Mouse (Mus musculus) kidney, embryonic 15.5 days (tissue): ENCODE measurements around the gene Tbc1d23. TPM values are rescaled to one million over a fixed set of nuclear protein-coding genes. Genes with fewer than 3 reads are reported as not detected.
A peak's percentile ranks its signal among the peaks of the same experiment; 100 is the strongest.

ENCODE experiments used
- ATAC-seq: fragments of 200-750 bp; cut with Nextera tagmentation; replicated peaks from 2 replicates; pipeline ENCODE4 v1.8.0; 2017; ENCODE audit warnings: moderate TSS enrichment; ENCODE audit not compliant: low FRiP score
- H3K27ac ChIP-seq: fragments of 300-500 bp; sonication (generic); 2 replicates; pipeline ENCODE4 v1.5.1; 2015; ENCODE audit warnings: mild to moderate bottlenecking, inconsistent platforms
- H3K27me3 ChIP-seq: fragments of 300-500 bp; sonication (generic); 2 replicates; pipeline ENCODE4 v1.6.1; 2015; ENCODE audit warnings: inconsistent platforms
- H3K36me3 ChIP-seq: fragments of 300-500 bp; sonication (generic); 2 replicates; pipeline ENCODE4 v1.6.1; 2015; ENCODE audit warnings: inconsistent platforms
- H3K4me1 ChIP-seq: fragments of 300-500 bp; sonication (generic); 2 replicates; pipeline ENCODE4 v1.6.1; 2015; ENCODE audit warnings: inconsistent platforms
- H3K4me2 ChIP-seq: fragments of 300-500 bp; sonication (generic); 2 replicates; pipeline ENCODE4 v1.6.1; 2015; ENCODE audit warnings: moderate library complexity, mild to moderate bottlenecking, inconsistent platforms
- H3K4me3 ChIP-seq: fragments of 300-500 bp; sonication (generic); replicated peaks from 2 replicates; pipeline ENCODE4 v1.5.1; 2015; ENCODE audit warnings: mild to moderate bottlenecking, inconsistent platforms
- H3K9ac ChIP-seq: fragments of 300-500 bp; sonication (generic); 2 replicates; pipeline ENCODE4 v1.6.1; 2015; ENCODE audit warnings: mild to moderate bottlenecking, inconsistent platforms
- H3K9me3 ChIP-seq: fragments of 300-500 bp; sonication (generic); replicated peaks from 2 replicates; pipeline ENCODE4 v1.6.1; 2016; ENCODE audit warnings: inconsistent platforms
- WGBS: fragments of 180-500 bp; shearing (Covaris S2); methylation state at CpG from one replicate; pipeline ENCODE4 v1.1.7; 2015; ENCODE audit warnings: mixed read lengths; 5-methylcytosine and 5-hydroxymethylcytosine counted together
- polyA plus RNA-seq: library from polyadenylated mRNA; unstranded; fragments of >200 nt; fragmentation: Nextera tagmentation; extraction: Ambion mirVana; gene quantifications from 2 replicates; pipeline ENCODE4 v1.2.1, GENCODE M21; 2015

Tbc1d23 gene
- polyA plus RNA-seq, 1 experiment from 2014 or later: 25.6 TPM

- WGBS: 88% methylated on average over 6 of the region's 6 CpGs
- Histone ChIP-seq H3K4me2 (no peak overlapping the region), H3K4me3 (no peak overlapping the region), H3K27ac (no peak overlapping the region), H3K36me3 (peaks cover 52% of the 10 kb centered on the region), H3K9ac (no peak overlapping the region), H3K27me3 (no peaks in the 10 kb centered on the region), H3K4me1 (no peaks in the 10 kb centered on the region), H3K9me3 (no peaks in the 10 kb centered on the region)
- no peak for ATAC-seq
Observed at GRCm38 (mm10) chr16:57171570-57171969, 59.7 kb downstream of the Tbc1d23 start.

DNA sequence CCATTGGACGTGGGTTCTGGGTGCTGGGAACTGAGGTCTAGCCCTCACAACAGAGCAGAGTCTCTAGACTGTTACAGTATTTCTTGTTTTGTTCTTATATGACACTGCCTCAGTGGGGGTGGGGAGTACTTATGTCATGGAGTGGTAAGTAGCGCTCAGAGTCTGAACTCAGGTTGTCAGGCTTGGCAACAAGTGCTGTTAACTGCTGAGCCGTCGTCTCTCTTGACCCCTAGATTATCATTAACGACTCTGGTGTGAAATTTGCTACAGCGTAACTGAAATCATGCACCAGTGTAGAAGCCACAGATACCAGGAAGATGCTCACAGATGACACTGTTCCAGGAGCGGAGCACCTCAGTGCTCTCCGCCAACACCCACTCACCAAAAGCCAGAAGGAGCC lies 60.1 kb downstream of the Tbc1d23 start:
- Histone ChIP-seq H3K4me2 (no peak overlapping the region), H3K27me3 (no peaks in the 10 kb centered on the region), H3K9ac (no peak overlapping the region), H3K27ac (no peak overlapping the region), H3K36me3 (peaks cover 48% of the 10 kb centered on the region), H3K4me1 (peaks cover 3% of the 10 kb centered on the region; the same call in 1 of the 2 replicates), H3K4me3 (no peak overlapping the region), H3K9me3 (no peaks in the 10 kb centered on the region)
- 87% methylated on average over 8 of the region's 8 CpGs for whole genome bisulfite sequencing
- no peak for ATAC-seq

GRCm38 (mm10) chr16:57168236-57168635 lies 63.1 kb downstream of the Tbc1d23 start:
- Histone ChIP-seq H3K36me3 (peaks cover 37% of the 10 kb centered on the region), H3K9ac (no peak overlapping the region), H3K4me1 (peaks cover 8% of the 10 kb centered on the region; the same call in 1 of the 2 replicates), H3K4me2 (no peak overlapping the region), H3K27me3 (no peaks in the 10 kb centered on the region), H3K4me3 (no peak overlapping the region), H3K27ac (no peak overlapping the region), H3K9me3 (no peaks in the 10 kb centered on the region)
- 77% methylated on average over 4 of the region's 4 CpGs for WGBS
- no peak for ATAC-seq

- Histone ChIP-seq H3K27me3 (no peaks in the 10 kb centered on the region), H3K4me1 (peaks cover 8% of the 10 kb centered on the region; the same call in 1 of the 2 replicates), H3K9me3 (no peaks in the 10 kb centered on the region), H3K4me3 (peak overlapping the region; percentile 73), H3K9ac (peak overlapping the region; percentile 71), H3K4me2 (peak overlapping the region; percentile 60), H3K36me3 (peaks cover 38% of the 10 kb centered on the region), H3K27ac (peak overlapping the region; percentile 97; the same call in 1 of the 2 replicates)
- ATAC-seq: peak; percentile 44
- WGBS: 17% methylated on average over 5 of the region's 5 CpGs
Observed at GRCm38 (mm10) chr16:57167514-57167912, 63.8 kb downstream of the Tbc1d23 start.

- Histone ChIP-seq H3K9me3 (no peaks in the 10 kb centered on the region), H3K4me3 (peak within 1 kb of the TSS; percentile 73), H3K4me2 (peak within 1 kb of the TSS; percentile 60), H3K36me3 (peaks cover 37% of the 10 kb centered on the region), H3K4me1 (peaks cover 8% of the 10 kb centered on the region; the same call in 1 of the 2 replicates), H3K27ac (peak within 1 kb of the TSS; percentile 97), H3K9ac (peak within 1 kb of the TSS; percentile 71), H3K27me3 (no peaks in the 10 kb centered on the region)
- WGBS: under 1% methylated on average over 58 of the region's 58 CpGs
- peak; percentile 98 for ATAC-seq
Observed at GRCm38 (mm10) chr16:57166611-57167513, 64.4 kb downstream of the Tbc1d23 start, which contains the start of gene Nit2. Nit2 (minus strand) TSS chr16:57167341.

- no peak for ATAC-seq
- Histone ChIP-seq H3K36me3 (peaks cover 36% of the 10 kb centered on the region), H3K27ac (peak overlapping the region; percentile 97), H3K27me3 (no peaks in the 10 kb centered on the region), H3K4me3 (peak overlapping the region; percentile 73), H3K4me1 (peaks cover 8% of the 10 kb centered on the region; the same call in 1 of the 2 replicates), H3K9me3 (no peaks in the 10 kb centered on the region), H3K9ac (0 out of 2 replicates have a peak overlapping the region, but pooled peaks have one; percentile 71), H3K4me2 (peak overlapping the region; percentile 60)
- 81% methylated on average over 6 of the region's 6 CpGs for WGBS
Observed at GRCm38 (mm10) chr16:57166086-57166485, 65.2 kb downstream of the Tbc1d23 start.

- H3K9ac ChIP-seq: no peak overlapping the region
- H3K9me3 ChIP-seq: no peaks in the 10 kb centered on the region
- no peaks in the 10 kb centered on the region for H3K27me3 ChIP-seq
- H3K4me1 ChIP-seq: peaks cover 8% of the 10 kb centered on the region; the same call in 1 of the 2 replicates
- WGBS: 89% methylated on average over 5 of the region's 5 CpGs
- H3K27ac ChIP-seq: no peak overlapping the region
- H3K4me3 ChIP-seq: no peak overlapping the region
- H3K36me3 ChIP-seq: peaks cover 38% of the 10 kb centered on the region
- no peak for ATAC-seq
- no peak overlapping the region for H3K4me2 ChIP-seq
Observed at GRCm38 (mm10) chr16:57165157-57165556, 66.1 kb downstream of the Tbc1d23 start.

- no peak for ATAC-seq
- Histone ChIP-seq H3K27ac (no peak overlapping the region), H3K9ac (no peak overlapping the region), H3K27me3 (no peaks in the 10 kb centered on the region), H3K4me2 (no peak overlapping the region), H3K4me3 (no peak overlapping the region), H3K36me3 (peaks cover 44% of the 10 kb centered on the region), H3K4me1 (peaks cover 8% of the 10 kb centered on the region; the same call in 1 of the 2 replicates), H3K9me3 (no peaks in the 10 kb centered on the region)
- WGBS: 75% methylated on average over 1 of the region's 1 CpGs
Observed at GRCm38 (mm10) chr16:57163694-57164093, 67.6 kb downstream of the Tbc1d23 start.

DNA sequence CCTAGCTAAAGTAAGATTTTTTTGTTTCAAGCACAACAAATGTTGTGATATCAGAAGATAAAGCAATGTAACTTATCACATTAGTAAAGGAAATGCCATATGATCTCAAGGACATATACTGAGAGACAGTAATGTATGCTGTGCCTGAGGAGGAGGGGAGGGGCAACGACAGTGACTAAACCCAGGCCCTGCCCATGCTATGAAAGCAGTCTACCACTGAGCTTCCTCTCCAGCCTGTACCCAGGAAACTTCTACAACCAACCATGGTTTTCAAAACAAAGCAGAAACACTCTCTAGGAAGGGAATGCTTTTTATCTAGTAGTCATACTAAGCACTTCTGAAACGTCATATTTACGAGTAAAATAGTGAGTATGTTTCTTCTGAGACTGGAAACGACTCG lies 68.5 kb downstream of the Tbc1d23 start:
- no peak overlapping the region for H3K9ac ChIP-seq
- H3K4me1 ChIP-seq: peaks cover 8% of the 10 kb centered on the region; the same call in 1 of the 2 replicates
- no peak overlapping the region for H3K27ac ChIP-seq
- no peak overlapping the region for H3K4me2 ChIP-seq
- H3K9me3 ChIP-seq: no peaks in the 10 kb centered on the region
- 89% methylated on average over 5 of the region's 5 CpGs for WGBS
- no peak for ATAC-seq
- no peaks in the 10 kb centered on the region for H3K27me3 ChIP-seq
- H3K36me3 ChIP-seq: peaks cover 52% of the 10 kb centered on the region
- H3K4me3 ChIP-seq: no peak overlapping the region

DNA sequence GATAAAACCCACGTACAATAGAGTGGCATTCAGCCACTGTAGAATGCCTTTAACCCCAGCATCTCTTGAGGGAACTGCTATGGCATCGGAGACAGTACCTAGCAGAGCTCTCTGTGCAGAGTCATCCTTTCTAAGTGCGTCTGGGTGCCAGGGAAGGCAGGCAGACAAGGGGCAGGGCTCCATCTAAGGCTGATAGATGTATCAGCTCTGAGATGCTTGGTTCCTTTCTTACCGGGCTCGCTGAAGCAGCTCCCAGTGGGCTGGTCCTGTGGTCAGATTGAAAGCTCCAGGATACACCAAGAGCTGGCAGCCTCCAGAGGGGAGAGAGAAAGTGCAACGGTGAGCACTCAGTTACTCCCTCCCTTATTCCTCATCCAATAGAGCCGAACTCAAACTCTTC lies 71.5 kb downstream of the Tbc1d23 start:
- Histone ChIP-seq H3K9ac (no peak overlapping the region), H3K4me1 (no peaks in the 10 kb centered on the region), H3K27ac (no peak overlapping the region), H3K27me3 (no peaks in the 10 kb centered on the region), H3K9me3 (no peaks in the 10 kb centered on the region), H3K4me3 (no peak overlapping the region), H3K36me3 (peaks cover 77% of the 10 kb centered on the region), H3K4me2 (no peak overlapping the region)
- no peak for ATAC-seq
- WGBS: 74% methylated on average over 7 of the region's 7 CpGs

DNA sequence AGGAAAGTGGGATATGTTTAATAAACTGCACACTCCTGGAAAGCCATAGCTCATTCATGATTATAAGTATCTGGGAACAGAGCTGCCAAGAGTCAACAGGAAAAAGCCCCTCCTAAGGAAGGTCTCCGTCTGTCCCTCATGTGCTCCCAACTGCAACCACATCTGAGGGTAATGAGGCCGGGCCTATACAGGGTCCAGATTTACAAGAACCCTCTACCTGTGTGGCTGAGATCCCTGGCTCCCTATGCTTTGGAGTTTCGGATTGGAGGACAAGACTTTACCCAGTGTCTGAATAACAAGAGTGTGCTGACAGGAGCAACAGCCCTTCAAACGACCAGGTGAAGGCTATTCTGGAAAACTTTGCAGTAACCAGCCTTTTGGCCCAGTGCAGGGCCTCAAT lies 73.6 kb downstream of the Tbc1d23 start:
- no peak for ATAC-seq
- no peaks in the 10 kb centered on the region for H3K4me1 ChIP-seq
- no peaks in the 10 kb centered on the region for H3K27me3 ChIP-seq

DNA sequence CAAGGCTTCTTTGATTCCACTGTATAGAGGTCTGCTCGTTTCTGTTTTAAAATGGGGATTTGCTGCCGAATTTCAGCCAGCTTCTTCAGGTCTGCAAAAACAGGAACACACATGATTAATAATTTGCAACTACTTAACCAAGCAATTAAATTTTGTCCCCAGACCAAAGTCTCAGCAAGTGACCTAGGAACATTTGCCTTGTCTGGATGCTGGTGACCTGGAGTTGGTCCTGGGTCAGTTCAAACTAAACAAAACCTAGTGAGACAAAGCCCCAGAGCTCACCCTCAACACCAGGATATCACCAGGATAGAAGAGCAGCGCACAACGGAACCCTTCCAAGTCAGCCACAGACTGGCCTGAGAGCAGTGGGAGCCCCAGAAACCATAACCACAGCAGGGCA lies 74.2 kb downstream of the Tbc1d23 start:
- Histone ChIP-seq H3K36me3 (peaks cover 87% of the 10 kb centered on the region), H3K27ac (no peak overlapping the region), H3K4me2 (no peak overlapping the region), H3K4me1 (no peaks in the 10 kb centered on the region), H3K9ac (no peak overlapping the region), H3K9me3 (no peaks in the 10 kb centered on the region), H3K4me3 (no peak overlapping the region), H3K27me3 (no peaks in the 10 kb centered on the region)
- 82% methylated on average over 4 of the region's 4 CpGs for WGBS
- ATAC-seq: no peak

More for the DNA sequence above, 73.6 kb downstream of the Tbc1d23 start:
- H3K4me3 ChIP-seq: no peak overlapping the region
- H3K36me3 ChIP-seq: peaks cover 85% of the 10 kb centered on the region
- H3K27ac ChIP-seq: no peak overlapping the region
- WGBS: 77% methylated on average over 4 of the region's 4 CpGs
- no peak overlapping the region for H3K4me2 ChIP-seq
- H3K9me3 ChIP-seq: no peaks in the 10 kb centered on the region
- H3K9ac ChIP-seq: no peak overlapping the region
